Mouse (Mus musculus) lung, postnatal 0 days (tissue): ENCODE data around the gene C2cd6. TPM values are rescaled to one million over a fixed set of nuclear protein-coding genes. Genes with fewer than 3 reads are reported as not detected.

Source experiments
- ATAC-seq: fragments of 200-750 bp; cut with Nextera tagmentation; 2 replicates; pipeline ENCODE4 v1.8.0; 2017; ENCODE audit warnings: moderate library complexity
- DNase-seq: peaks from one replicate; pipeline ENCODE4 v3.0.0-alpha.2; 2016; ENCODE audit warnings: low spot score
- H3K27ac ChIP-seq: fragments of 300-500 bp; sonication (generic); 2 replicates; pipeline ENCODE4 v1.5.1; 2014; ENCODE audit warnings: antibody characterized with exemption, mild to moderate bottlenecking, low read length, mixed read lengths
- H3K27me3 ChIP-seq: fragments of 300-500 bp; sonication (generic); replicated peaks from 2 replicates; pipeline ENCODE4 v1.6.1; 2014; ENCODE audit warnings: low read length, mixed read lengths; ENCODE audit not compliant: insufficient read depth
- H3K36me3 ChIP-seq: fragments of 300-500 bp; sonication (generic); 2 replicates; pipeline ENCODE4 v1.6.1; 2014; ENCODE audit warnings: low read length, mixed read lengths; ENCODE audit not compliant: insufficient read depth
- H3K4me1 ChIP-seq: fragments of 300-500 bp; sonication (generic); 2 replicates; pipeline ENCODE4 v1.6.1; 2014; ENCODE audit warnings: antibody characterized with exemption, low read depth, low read length, mixed read lengths; ENCODE audit not compliant: insufficient read depth
- H3K4me2 ChIP-seq: fragments of 300-500 bp; sonication (generic); replicated peaks from 2 replicates; pipeline ENCODE4 v1.6.1; 2014; ENCODE audit warnings: low read depth, mild to moderate bottlenecking, low read length, moderate library complexity, mixed read lengths
- H3K4me3 ChIP-seq: fragments of 300-500 bp; sonication (generic); 2 replicates; pipeline ENCODE4 v1.5.1; 2014; ENCODE audit warnings: low read depth, low read length
- H3K9ac ChIP-seq: fragments of 300-500 bp; sonication (generic); replicated peaks from 2 replicates; pipeline ENCODE4 v1.6.1; 2014; ENCODE audit warnings: low read depth, mild to moderate bottlenecking
- H3K9me3 ChIP-seq: fragments of 300-500 bp; sonication (generic); 2 replicates; pipeline ENCODE4 v1.6.1; 2016; ENCODE audit warnings: low read length, mixed read lengths
- CTCF ChIP-seq: IDR thresholded peaks from 2 replicates; pipeline ENCODE4 v1.5.1; 2016; ENCODE audit warnings: antibody characterized with exemption, mild to moderate bottlenecking
- EP300 ChIP-seq: IDR thresholded peaks from 2 replicates; pipeline ENCODE4 v1.6.1; 2016; ENCODE audit warnings: antibody characterized with exemption, mild to moderate bottlenecking, control low read depth
- WGBS: fragments of 180-500 bp; shearing (Covaris S2); extraction: QIAGEN DNeasy Blood & Tissue Kit; methylation state at CpG from one replicate; pipeline ENCODE4 v1.1.7; 2014; 5-methylcytosine and 5-hydroxymethylcytosine counted together
- polyA plus RNA-seq: library from polyadenylated mRNA; unstranded; fragments of >200 nt; fragmentation: Nextera tagmentation; extraction: Ambion mirVana; gene quantifications from 2 replicates; pipeline ENCODE4 v1.2.1, GENCODE M21; 2015

The C2cd6 gene
- polyA plus RNA-seq = not detected in 2 replicates

DNA sequence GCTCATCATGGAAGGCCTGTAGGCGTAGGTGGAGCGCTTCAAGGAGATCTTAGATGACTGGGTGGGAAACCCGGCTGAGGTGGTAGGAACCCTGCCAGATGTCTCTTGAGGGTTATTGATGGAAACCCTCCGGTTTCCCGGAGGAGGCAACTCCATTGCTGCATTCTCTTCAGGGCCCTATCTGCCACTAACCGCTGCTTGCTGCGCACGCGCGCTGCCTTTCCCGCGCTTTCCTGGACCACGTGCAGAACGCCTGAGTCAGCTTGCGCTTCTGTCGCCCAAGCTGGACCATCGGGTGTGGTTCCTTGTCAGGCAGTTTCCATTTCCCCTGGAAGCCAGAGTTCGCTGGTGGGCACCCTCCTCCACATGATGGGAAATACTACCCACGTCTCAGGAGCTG is at the start of gene C2cd6:
TSS of gene C2cd6 (minus strand) at position 196 of the 400 bp plus-strand sequence.
- 89% methylated on average over 19 of the region's 19 CpGs for WGBS
- H3K9ac ChIP-seq = no peak within 1 kb of the TSS
- ATAC-seq (no peak), DNase-seq (no peak)
- no peak within 1 kb of the TSS for H3K4me2 ChIP-seq
- no peak within 1 kb of the TSS for H3K27ac ChIP-seq
- TF ChIP-seq CTCF (no peak), EP300 (no peak)
- H3K4me1 ChIP-seq = no peaks in the 10 kb centered on the region
- no peaks in the 10 kb centered on the region for H3K9me3 ChIP-seq
- H3K36me3 ChIP-seq = no peaks in the 10 kb centered on the region
- no peak within 1 kb of the TSS for H3K4me3 ChIP-seq
- no peaks in the 10 kb centered on the region for H3K27me3 ChIP-seq

DNA sequence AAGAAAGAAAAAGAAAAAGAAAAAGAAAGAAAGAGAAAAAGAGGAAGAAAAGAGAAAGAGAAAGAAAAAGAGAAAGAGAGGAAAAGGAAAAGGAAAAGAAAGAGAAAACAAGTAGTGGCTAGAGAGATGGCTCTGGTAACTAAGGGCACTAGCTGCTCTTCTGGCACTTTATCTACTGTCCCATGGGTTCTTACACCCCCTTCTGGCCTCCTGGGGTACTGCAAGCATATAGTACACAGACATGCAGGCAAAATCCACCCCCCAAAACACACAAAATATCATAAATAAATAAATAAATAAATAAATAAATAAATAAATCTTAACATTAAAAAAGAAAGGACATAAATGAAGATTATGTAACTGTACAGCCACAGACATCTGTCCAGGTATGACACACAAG is 48.1 kb upstream of the C2cd6 start:
- Histone ChIP-seq H3K4me1 (no peaks in the 10 kb centered on the region), H3K9me3 (no peaks in the 10 kb centered on the region), H3K4me3 (no peak overlapping the region), H3K9ac (no peak overlapping the region), H3K27me3 (no peaks in the 10 kb centered on the region), H3K4me2 (no peak overlapping the region), H3K36me3 (no peaks in the 10 kb centered on the region), H3K27ac (no peak overlapping the region)
- DNase-seq (peak; percentile 89), ATAC-seq (peak; percentile 55; the same call in 1 of the 2 replicates)
- peak; percentile 88 for TF ChIP-seq CTCF
- TF ChIP-seq EP300 = no peak

DNA sequence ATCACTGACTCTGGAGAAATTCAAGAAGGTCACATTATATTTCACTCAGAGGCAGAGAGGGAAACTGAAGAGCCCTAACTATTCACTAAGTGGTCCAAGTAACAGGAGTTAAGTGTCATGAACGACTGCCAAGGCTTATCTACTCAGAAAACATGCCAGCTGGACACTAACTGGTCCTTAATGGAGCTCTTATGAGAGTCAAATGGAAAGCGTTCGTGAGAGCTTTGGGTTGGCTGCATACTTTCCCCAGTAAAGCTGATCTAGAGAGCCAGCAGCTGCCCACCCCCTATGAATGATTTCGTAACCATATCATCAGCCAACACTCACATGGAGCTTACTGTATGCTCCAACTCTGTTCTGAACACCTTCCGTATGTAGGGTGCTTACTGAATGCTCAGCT is 39.7 kb upstream of the C2cd6 start:
- H3K4me1 ChIP-seq = 0 out of 2 replicates have a peak, but pooled peaks cover 6% of the 10 kb centered on the region
- WGBS = 25% methylated on average over 5 of the region's 5 CpGs
- H3K9me3 ChIP-seq = no peaks in the 10 kb centered on the region
- H3K27me3 ChIP-seq = no peaks in the 10 kb centered on the region
- DNase-seq = peak; percentile 94
- no peaks in the 10 kb centered on the region for H3K36me3 ChIP-seq
- no peak overlapping the region for H3K4me2 ChIP-seq
- H3K9ac ChIP-seq = no peak overlapping the region
- H3K4me3 ChIP-seq = no peak overlapping the region
- TF ChIP-seq CTCF (no peak), EP300 (peak; percentile 90)
- H3K27ac ChIP-seq = no peak overlapping the region
- ATAC-seq = peak; percentile 98

DNA sequence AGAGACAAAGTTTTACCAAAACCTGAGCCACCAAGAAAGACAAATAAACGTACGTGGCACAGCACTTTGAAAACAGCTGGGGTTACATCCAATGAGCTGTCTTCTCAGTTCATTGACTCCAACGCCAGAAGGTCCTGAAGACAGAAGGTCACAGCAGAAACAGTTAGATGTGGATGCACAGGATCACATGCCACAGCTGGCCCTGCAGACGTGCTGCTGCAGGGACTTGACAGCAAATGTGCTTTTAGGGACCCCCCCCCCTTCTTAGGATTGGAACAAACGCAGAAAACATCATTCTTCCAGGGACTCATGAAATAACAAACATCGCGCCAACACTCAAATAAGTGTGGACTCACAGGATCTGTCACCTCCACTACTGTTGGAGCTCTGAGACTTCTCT is 34.2 kb upstream of the C2cd6 start:
- Histone ChIP-seq H3K27me3 (no peaks in the 10 kb centered on the region), H3K36me3 (no peaks in the 10 kb centered on the region), H3K9me3 (no peaks in the 10 kb centered on the region), H3K9ac (no peak overlapping the region), H3K4me3 (no peak overlapping the region), H3K4me2 (no peak overlapping the region), H3K4me1 (0 out of 2 replicates have a peak, but pooled peaks cover 4% of the 10 kb centered on the region), H3K27ac (no peak overlapping the region)
- DNase-seq (no peak), ATAC-seq (no peak)
- TF ChIP-seq CTCF (no peak), EP300 (no peak)
- WGBS = 34% methylated on average over 7 of the region's 7 CpGs

DNA sequence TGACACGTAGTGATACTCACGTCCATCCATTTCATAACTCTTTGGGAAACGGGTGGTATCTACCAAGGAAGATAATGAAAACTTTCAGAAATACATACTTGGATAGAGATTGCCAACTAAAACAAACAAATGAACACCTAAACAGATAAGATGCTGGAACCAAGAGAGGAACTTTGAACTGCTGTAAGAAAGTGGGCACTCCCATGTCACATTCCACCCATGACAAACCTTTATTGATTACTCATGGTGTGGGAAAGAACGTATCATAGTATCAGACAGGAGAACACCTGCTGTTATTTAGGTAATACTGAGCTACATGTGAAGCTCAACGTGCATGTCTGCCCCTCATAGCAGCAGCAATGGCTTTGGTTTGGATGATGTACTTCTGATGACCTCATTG is 30.9 kb upstream of the C2cd6 start:
- no peak overlapping the region for H3K9ac ChIP-seq
- H3K4me2 ChIP-seq = no peak overlapping the region
- no peaks in the 10 kb centered on the region for H3K9me3 ChIP-seq
- no peaks in the 10 kb centered on the region for H3K4me1 ChIP-seq
- DNase-seq (no peak), ATAC-seq (no peak)
- WGBS = 50% methylated on average over 5 of the region's 5 CpGs
- H3K27ac ChIP-seq = no peak overlapping the region
- H3K27me3 ChIP-seq = no peaks in the 10 kb centered on the region
- H3K4me3 ChIP-seq = no peak overlapping the region
- TF ChIP-seq CTCF (no peak), EP300 (no peak)
- H3K36me3 ChIP-seq = no peaks in the 10 kb centered on the region

DNA sequence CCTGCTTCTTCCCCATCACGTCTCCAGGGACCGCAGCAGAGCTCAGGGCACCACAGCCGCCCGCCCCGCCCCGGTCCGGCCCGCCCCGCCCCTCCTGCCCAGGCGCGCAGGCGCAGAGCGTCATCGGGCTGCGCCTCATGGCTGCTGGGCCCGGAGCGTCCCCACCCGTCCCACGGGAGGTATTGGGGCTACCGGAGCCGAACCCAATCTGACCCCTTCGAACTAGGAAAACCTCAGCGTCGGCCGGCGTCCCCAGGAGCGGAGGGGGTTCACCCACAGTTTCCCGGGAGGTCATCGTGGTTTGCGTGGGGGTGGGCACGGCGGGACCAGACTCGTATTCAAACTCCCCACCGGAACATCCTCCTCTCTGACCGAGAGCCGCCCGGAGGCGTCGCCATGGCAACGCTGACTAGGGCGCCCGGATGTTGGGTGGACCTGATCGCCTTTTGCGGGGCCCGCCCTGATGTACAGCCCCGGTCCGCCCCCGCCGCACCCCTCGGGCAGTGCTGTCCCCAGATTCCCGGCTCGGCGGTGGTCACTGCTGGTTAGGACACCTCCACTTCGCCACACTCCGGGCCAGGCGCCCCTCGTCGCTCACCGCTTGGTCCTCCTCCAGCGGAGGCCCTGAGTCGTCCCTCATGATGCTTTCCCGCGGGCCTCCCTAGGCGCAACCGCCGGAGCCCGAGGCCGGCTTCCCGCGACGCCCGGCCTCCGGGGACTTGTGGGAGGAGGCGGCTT is 25.2 kb upstream of the C2cd6 start, which contains the start of gene Tmem237:
TSS of gene Tmem237 (minus strand) at position 689 of the 738 bp plus-strand sequence.
- no peaks in the 10 kb centered on the region for H3K9me3 ChIP-seq
- ATAC-seq (peak; percentile 98), DNase-seq (peak; percentile 94)
- TF ChIP-seq EP300 (no peak), CTCF (no peak)
- peak within 1 kb of the TSS; percentile 70 for H3K4me3 ChIP-seq
- no peaks in the 10 kb centered on the region for H3K27me3 ChIP-seq
- peak within 1 kb of the TSS; percentile 67 for H3K27ac ChIP-seq
- peak within 1 kb of the TSS; percentile 88 for H3K4me2 ChIP-seq
- under 1% methylated on average over 66 of the region's 74 CpGs for WGBS
- peak within 1 kb of the TSS; percentile 61 for H3K9ac ChIP-seq
- H3K4me1 ChIP-seq = no peaks in the 10 kb centered on the region
- peaks cover 5% of the 10 kb centered on the region; the same call in 1 of the 2 replicates for H3K36me3 ChIP-seq
